Mouse (Mus musculus) liver, adult 2 months (tissue): ENCODE measurements around the gene Scnn1a.

Source experiments
- CTCF ChIP-seq: fragments of 200-500 bp; IDR thresholded peaks from 2 replicates; pipeline ENCODE4 v1.5.1; 2011; ENCODE audit warnings: low read depth, low read length, control low read depth
- POLR2A ChIP-seq: fragments of 200-500 bp; IDR thresholded peaks from 2 replicates; pipeline ENCODE4 v1.6.1; 2011; ENCODE audit warnings: low read length, control low read depth; ENCODE audit not compliant: insufficient read depth; ENCODE audit errors: extremely low read depth

DNA sequence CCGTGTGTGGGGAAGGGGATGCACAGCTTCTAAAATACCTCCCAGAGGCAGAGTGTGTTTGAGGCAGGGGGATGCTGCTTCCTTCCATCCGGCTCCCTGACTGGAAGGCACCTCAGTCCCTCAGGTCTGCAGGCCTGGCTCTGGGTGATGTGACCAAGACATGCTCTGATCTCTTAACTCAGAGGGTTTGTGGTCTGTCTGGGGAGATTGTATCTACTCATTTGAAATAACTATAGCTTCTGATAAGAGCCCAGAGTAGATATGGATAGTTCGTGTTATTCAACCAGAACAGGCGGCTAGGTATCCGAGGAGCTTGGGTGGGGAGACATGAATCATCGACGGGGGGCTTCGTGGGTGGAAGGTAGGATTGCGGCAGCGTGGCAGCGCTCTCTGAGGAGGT is 32.8 kb downstream of the Scnn1a start:
- TF ChIP-seq CTCF (no peak), POLR2A (no peak)
